Mouse (Mus musculus) embryonic fibroblast, embryonic 13.5 days (primary cell): Measurements from ENCODE around the gene Gm17482.

Source experiments
- CTCF ChIP-seq: IDR thresholded peaks from 2 replicates; pipeline ENCODE4 v1.5.1; 2011; ENCODE audit warnings: mild to moderate bottlenecking, control low read depth, low read length, moderate library complexity, borderline replicate concordance; ENCODE audit not compliant: insufficient read depth
- POLR2A ChIP-seq: IDR thresholded peaks from 2 replicates; pipeline ENCODE4 v1.6.1; 2011; ENCODE audit warnings: low read depth, mild to moderate bottlenecking, control low read depth, low read length, moderate library complexity

GRCm38 (mm10) chr6:115252099-115252873 lies 25.1 kb downstream of the Gm17482 start, which contains the start of gene Timp4:
- no peak for TF ChIP-seq CTCF
- no peak for TF ChIP-seq POLR2A
